Mouse (Mus musculus): Measurements from ENCODE around the gene Accs. TPM values are rescaled to one million over a fixed set of nuclear protein-coding genes. Genes with fewer than 3 reads are reported as not detected.

The Accs gene
- polyA plus RNA-seq, 1 experiment = 4.2 TPM

DNA sequence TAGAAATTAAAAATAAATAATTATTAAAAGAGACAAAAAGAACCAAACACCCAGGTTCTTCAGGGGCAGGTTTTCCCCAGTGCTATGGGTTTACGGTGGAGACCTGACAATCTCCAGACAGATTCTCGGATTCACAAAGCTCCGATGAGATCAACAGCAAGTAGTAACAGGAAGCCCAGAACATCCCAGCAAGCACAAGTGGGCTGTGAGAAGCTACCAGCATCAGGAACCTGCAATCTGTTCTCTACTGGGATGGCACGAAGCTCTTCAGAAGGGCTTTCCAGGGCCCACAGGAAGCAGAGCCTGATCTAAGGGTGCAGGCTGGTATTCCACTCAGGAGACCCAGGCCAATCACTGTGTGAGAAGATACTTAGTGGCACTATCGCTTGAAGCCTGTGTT lies 61.2 kb downstream of the Accs start:
- no peak overlapping the region for H3K4me2 ChIP-seq (ENCODE audit: low read depth)
- H3K27me3 ChIP-seq (ENCODE audit: control insufficient read depth, insufficient read depth, insufficient read length) = no peaks in the 10 kb centered on the region
- no peaks in the 10 kb centered on the region for H3K79me2 ChIP-seq (ENCODE audit: control insufficient read depth, insufficient read depth)
- no peaks in the 10 kb centered on the region for H3K36me3 ChIP-seq (ENCODE audit: control insufficient read depth, insufficient read depth)
- H3K4me3 ChIP-seq = no peak overlapping the region
- no peak overlapping the region for H3ac ChIP-seq (ENCODE audit: control insufficient read depth, insufficient read length)
- no peak for TF ChIP-seq E2F4 (IDR thresholded peaks at IDR 0.05; ENCODE audit: insufficient read depth)
- TF ChIP-seq MYOG (IDR thresholded peaks at IDR 0.05; ENCODE audit: control insufficient read depth in 1 of 3, insufficient read depth in 1 of 3, insufficient read length in 2 of 3, low read depth in 2 of 3) = no peak
- TF ChIP-seq POLR2AphosphoS2 (IDR thresholded peaks at IDR 0.05; ENCODE audit: insufficient read length, low read depth) = no peak
- no peak for TF ChIP-seq TCF3 (IDR thresholded peaks at IDR 0.05; ENCODE audit: insufficient read length, low read depth)
- no peak for TF ChIP-seq POLR2A (IDR thresholded peaks at IDR 0.05; ENCODE audit: insufficient read length, low read depth)
- TF ChIP-seq USF1 (IDR thresholded peaks at IDR 0.05; ENCODE audit: low read depth) = no peak
- no peak for TF ChIP-seq REST (IDR thresholded peaks at IDR 0.05; ENCODE audit: insufficient read depth, insufficient read length)
- no peak for TF ChIP-seq MAX (IDR thresholded peaks at IDR 0.05; ENCODE audit: low read depth)
- TF ChIP-seq TCF12 (IDR thresholded peaks at IDR 0.05; ENCODE audit: insufficient read depth, poor library complexity, severe bottlenecking) = no peak
- TF ChIP-seq CEBPB (IDR thresholded peaks at IDR 0.05; ENCODE audit: insufficient read depth, poor library complexity, severe bottlenecking) = no peak
- TF ChIP-seq MYOD1 (IDR thresholded peaks at IDR 0.05; ENCODE audit: control insufficient read depth in 1 of 3, insufficient read length in 2 of 3, low read depth in 2 of 3) = no peak
- no peak for TF ChIP-seq SRF (IDR thresholded peaks at IDR 0.05; ENCODE audit: control insufficient read depth, insufficient read length, low read depth)

DNA sequence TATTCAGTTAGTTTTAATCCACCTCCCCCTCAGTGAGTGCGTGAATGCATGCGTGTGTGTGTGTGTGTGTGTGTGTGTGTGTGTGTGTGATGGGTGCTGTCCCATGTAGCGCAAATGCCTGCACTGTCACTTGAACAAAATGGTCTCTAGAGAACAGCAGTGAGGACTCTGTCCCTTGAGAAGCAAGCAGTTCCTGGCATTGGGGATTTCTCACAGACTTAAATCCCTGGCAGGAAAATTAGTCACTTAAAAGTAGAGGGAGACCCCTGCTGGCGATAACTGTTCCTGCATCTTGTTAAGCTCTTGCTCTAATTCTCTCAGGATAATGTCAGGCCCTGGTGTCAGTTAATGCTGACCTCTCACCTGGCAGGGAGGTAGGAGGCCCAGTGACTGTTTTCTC lies 63.6 kb downstream of the Accs start:
- Histone ChIP-seq H3K36me3 (ENCODE audit: control insufficient read depth, insufficient read depth) (no peaks in the 10 kb centered on the region), H3K4me3 (no peak overlapping the region), H3ac (ENCODE audit: control insufficient read depth, insufficient read length) (no peak overlapping the region), H3K4me2 (ENCODE audit: low read depth) (no peak overlapping the region), H3K27me3 (ENCODE audit: control insufficient read depth, insufficient read depth, insufficient read length) (no peaks in the 10 kb centered on the region), H3K79me2 (ENCODE audit: control insufficient read depth, insufficient read depth) (no peaks in the 10 kb centered on the region)
- TF ChIP-seq CEBPB (IDR thresholded peaks at IDR 0.05; ENCODE audit: insufficient read depth, poor library complexity, severe bottlenecking) (no peak), REST (IDR thresholded peaks at IDR 0.05; ENCODE audit: insufficient read depth, insufficient read length) (no peak), TCF12 (IDR thresholded peaks at IDR 0.05; ENCODE audit: insufficient read depth, poor library complexity, severe bottlenecking) (no peak), TCF3 (IDR thresholded peaks at IDR 0.05; ENCODE audit: insufficient read length, low read depth) (no peak), POLR2AphosphoS2 (IDR thresholded peaks at IDR 0.05; ENCODE audit: insufficient read length, low read depth) (no peak), MYOD1 (IDR thresholded peaks at IDR 0.05; ENCODE audit: control insufficient read depth in 1 of 3, insufficient read length in 2 of 3, low read depth in 2 of 3) (no peak), E2F4 (IDR thresholded peaks at IDR 0.05; ENCODE audit: insufficient read depth) (no peak), USF1 (IDR thresholded peaks at IDR 0.05; ENCODE audit: low read depth) (no peak), MAX (IDR thresholded peaks at IDR 0.05; ENCODE audit: low read depth) (no peak), POLR2A (IDR thresholded peaks at IDR 0.05; ENCODE audit: insufficient read length, low read depth) (no peak), MYOG (IDR thresholded peaks at IDR 0.05; ENCODE audit: control insufficient read depth in 1 of 3, insufficient read depth in 1 of 3, insufficient read length in 2 of 3, low read depth in 2 of 3) (no peak)

GRCm38 (mm10) chr2:93785432-93785798 lies 64.3 kb downstream of the Accs start:
- no peaks in the 10 kb centered on the region for H3K36me3 ChIP-seq (ENCODE audit: control insufficient read depth, insufficient read depth)
- H3K4me3 ChIP-seq = no peak overlapping the region
- no peaks in the 10 kb centered on the region for H3K27me3 ChIP-seq (ENCODE audit: control insufficient read depth, insufficient read depth, insufficient read length)
- no peak overlapping the region for H3K4me2 ChIP-seq (ENCODE audit: low read depth)
- no peak overlapping the region for H3ac ChIP-seq (ENCODE audit: control insufficient read depth, insufficient read length)
- TF ChIP-seq REST (IDR thresholded peaks at IDR 0.05; ENCODE audit: insufficient read depth, insufficient read length) = no peak
- TF ChIP-seq MYOD1 (IDR thresholded peaks at IDR 0.05; ENCODE audit: control insufficient read depth in 1 of 3, insufficient read length in 2 of 3, low read depth in 2 of 3) = no peak
- no peak for TF ChIP-seq CEBPB (IDR thresholded peaks at IDR 0.05; ENCODE audit: insufficient read depth, poor library complexity, severe bottlenecking)
- TF ChIP-seq POLR2A (IDR thresholded peaks at IDR 0.05; ENCODE audit: insufficient read length, low read depth) = no peak
- TF ChIP-seq SRF (IDR thresholded peaks at IDR 0.05; ENCODE audit: control insufficient read depth, insufficient read length, low read depth) = no peak
- no peak for TF ChIP-seq E2F4 (IDR thresholded peaks at IDR 0.05; ENCODE audit: insufficient read depth)
- TF ChIP-seq TCF3 (IDR thresholded peaks at IDR 0.05; ENCODE audit: insufficient read length, low read depth) = no peak
- TF ChIP-seq MAX (IDR thresholded peaks at IDR 0.05; ENCODE audit: low read depth) = no peak
- TF ChIP-seq MYOG (IDR thresholded peaks at IDR 0.05; ENCODE audit: control insufficient read depth in 1 of 3, insufficient read depth in 1 of 3, insufficient read length in 2 of 3, low read depth in 2 of 3) = no peak
- TF ChIP-seq POLR2AphosphoS2 (IDR thresholded peaks at IDR 0.05; ENCODE audit: insufficient read length, low read depth) = no peak
- TF ChIP-seq TCF12 (IDR thresholded peaks at IDR 0.05; ENCODE audit: insufficient read depth, poor library complexity, severe bottlenecking) = no peak
- TF ChIP-seq USF1 (IDR thresholded peaks at IDR 0.05; ENCODE audit: low read depth) = no peak
- no peaks in the 10 kb centered on the region for H3K79me2 ChIP-seq (ENCODE audit: control insufficient read depth, insufficient read depth)

DNA sequence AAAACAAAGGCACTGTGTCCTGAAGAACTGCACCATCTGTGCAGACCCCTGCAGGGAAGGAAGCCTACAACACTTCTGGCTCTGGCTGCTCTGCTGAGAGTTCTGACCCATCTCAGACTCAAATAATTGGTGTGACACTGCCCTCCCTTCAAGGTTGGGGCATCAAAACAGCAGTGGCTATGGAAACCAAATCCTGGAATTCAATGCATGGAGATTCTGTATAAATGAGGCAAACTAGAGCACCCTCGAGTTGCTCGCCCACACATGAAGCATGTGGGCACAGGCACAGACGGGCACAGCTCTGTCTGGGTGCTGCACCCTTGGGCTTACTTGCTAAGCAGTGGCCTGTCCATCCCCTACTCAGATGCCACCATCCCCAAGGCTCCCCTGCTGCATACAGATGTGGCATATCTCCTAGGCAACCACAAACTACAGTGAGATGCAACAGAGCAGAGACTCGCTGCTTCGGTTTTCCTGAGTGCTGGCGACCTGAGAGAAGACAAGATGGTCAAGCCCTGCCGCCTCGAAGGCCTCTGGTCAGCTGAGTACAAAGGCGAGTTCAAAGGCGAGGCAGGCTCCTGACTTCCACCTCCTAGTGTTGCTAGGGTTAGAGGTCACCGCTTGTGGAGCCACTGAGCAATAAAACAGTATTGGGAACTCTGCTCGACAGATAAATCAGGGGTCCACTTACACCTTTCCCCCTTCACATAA lies 64.9 kb downstream of the Accs start:
- no peak overlapping the region for H3ac ChIP-seq (ENCODE audit: control insufficient read depth, insufficient read length)
- H3K4me3 ChIP-seq = no peak overlapping the region
- H3K4me2 ChIP-seq (ENCODE audit: low read depth) = no peak overlapping the region
- no peaks in the 10 kb centered on the region for H3K36me3 ChIP-seq (ENCODE audit: control insufficient read depth, insufficient read depth)
- no peaks in the 10 kb centered on the region for H3K27me3 ChIP-seq (ENCODE audit: control insufficient read depth, insufficient read depth, insufficient read length)
- no peaks in the 10 kb centered on the region for H3K79me2 ChIP-seq (ENCODE audit: control insufficient read depth, insufficient read depth)
- TF ChIP-seq E2F4 (IDR thresholded peaks at IDR 0.05; ENCODE audit: insufficient read depth) (no peak), REST (IDR thresholded peaks at IDR 0.05; ENCODE audit: insufficient read depth, insufficient read length) (no peak), TCF3 (IDR thresholded peaks at IDR 0.05; ENCODE audit: insufficient read length, low read depth) (no peak)

All from myocyte (in vitro differentiated cells).